Mouse (Mus musculus): Measurements from ENCODE around the gene Nipsnap1.

DNA sequence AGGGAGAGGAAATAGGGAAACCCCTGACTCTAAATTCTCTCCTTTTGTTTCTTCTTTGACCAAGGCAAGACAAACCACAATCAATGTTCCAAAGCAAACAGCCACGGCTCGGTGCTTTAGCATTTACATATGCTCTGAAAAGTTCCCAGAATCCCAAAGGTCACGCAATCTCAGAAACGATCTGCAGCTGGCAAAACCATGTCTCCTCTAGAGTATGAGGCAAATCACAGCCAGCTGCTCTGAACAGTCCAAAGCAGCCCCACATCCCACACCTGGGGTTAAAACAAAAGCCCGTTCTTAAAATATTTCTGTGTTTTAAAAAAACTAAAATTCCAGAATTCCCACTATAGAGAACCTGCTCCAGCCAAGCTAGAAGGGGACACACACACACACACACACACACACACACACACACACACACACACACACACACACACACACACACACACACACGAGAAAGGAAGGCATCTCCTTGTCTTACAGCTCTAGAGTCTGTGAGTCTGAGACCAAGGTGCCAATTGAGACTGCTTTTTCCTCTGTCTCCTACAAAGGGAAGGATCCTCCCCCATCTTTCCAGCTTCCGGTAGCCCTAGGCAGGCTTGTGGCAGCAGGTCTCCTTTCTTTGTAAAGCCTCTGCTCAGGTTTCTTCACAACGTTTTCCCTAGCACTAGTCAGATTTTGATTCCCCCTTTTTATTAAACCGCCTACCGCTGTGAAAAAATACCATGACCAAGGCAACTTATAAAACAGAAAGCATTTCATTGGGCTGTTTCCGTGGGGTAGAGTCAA lies 11.7 kb upstream of the Nipsnap1 start:
- TF ChIP-seq CTCF (IDR thresholded peaks at IDR 0.05; ENCODE audit: low read depth, low read length) (no peak), POLR2AphosphoS5 (IDR thresholded peaks at IDR 0.05; ENCODE audit: insufficient replicate concordance, low read depth, low read length) (no peak), GATA1 (IDR thresholded peaks at IDR 0.05; ENCODE audit: borderline replicate concordance, low read length) (no peak)

Data from G1E (cell line).